Mouse (Mus musculus): ENCODE measurements around the gene Aco2.

Gene Aco2

GRCm38 (mm10) chr15:81920546-81921217 is 48.6 kb downstream of the Aco2 start:
- DNase-seq, result no peak

DNA sequence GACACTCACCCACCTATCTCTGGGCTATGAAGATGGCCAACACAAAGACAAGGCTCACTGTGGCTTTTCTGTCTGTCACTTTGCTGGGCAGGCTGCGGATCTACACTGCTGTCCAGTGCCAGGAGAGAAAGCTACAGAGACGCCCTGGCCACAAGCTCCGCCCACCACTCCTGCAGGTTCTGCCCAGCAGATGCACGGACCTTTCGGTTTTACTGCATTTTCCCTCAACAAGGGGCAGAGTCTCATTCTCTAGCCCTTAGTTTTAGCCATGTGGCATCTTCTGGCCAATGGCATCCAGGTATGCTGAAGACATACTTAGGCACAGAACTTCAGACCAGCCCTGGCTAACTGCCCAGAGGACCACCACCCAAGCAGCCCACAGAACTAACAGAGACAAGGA is 49.1 kb downstream of the Aco2 start:
- DNase-seq, result peak; percentile 25

DNA sequence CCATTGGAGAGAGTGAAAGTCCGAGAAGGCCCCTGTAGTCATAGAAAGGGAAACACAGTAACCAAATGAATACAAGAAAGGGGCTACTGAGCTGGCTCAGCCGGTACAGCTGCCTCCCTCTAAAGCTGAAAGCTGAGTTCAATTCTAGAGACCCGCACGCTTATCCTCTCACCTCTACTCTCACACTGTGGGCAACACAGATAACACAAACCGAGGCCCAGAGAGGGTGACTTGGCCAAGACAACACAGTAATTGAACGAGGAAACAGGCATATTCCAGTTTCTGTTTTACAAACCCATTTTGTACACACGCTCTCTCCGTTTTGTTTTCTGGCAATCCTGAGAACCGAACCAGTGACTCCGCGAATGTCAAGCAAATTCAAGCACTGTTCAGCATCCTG is 52.8 kb downstream of the Aco2 start:
- DNase-seq, result no peak

DNA sequence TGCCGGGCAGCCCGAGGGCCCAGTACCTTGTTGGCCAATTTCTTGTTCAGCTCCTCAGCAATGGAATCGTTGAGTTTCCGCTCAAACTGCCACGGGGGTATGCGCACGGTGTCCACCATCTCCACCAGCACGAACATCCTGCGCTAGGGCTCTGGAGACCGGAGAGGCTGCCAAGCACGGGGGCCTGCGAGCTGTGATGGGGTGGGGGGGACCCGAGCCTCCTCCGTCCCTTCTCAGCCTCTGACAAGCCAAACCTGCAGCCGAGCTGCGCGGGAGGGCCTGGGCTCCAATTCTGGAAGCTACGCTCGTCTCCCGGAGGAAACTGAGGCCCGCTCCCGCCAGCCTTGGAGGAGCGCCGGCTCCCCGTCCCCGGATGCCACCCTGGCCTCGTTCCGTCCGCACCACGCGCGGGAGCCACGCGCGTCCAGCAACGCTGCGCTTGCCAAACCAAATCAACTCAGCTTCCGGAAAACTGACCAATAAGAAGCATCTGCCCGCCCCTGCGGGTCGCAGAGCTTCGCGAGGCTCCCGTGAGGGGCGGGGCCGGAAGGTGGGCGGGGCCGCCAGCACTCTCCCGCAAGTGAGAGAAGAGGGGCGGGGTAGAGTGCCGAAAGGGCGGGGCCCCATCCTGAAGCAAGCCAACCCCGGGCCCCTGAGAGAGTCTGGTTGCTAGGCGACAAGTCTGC is 53.8 kb downstream of the Aco2 start, which contains the start of gene Polr3h:
TSS of gene Polr3h (minus strand) at position 481 of the 686 bp plus-strand sequence.
- peak; percentile 98 for DNase-seq

DNA sequence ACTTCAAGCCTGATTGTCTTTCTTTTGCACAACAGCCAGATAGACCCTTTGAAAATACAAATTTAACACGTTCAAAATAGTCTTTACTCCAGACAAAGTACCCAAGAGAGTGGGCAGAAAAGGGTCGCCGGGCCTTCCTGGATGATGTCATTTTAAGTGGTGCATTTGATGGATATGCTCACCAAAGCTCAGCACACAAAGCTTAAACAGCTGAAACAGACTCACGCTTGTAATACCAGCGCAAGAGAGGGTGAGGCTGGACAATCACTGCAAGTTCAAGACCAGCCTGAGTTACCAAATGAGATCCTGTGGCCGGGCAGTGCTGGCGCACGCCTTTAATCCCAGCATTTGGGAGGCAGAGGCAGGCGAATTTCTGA is 54.3 kb downstream of the Aco2 start:
- no peak for DNase-seq

GRCm38 (mm10) chr15:81927741-81928140 is 55.6 kb downstream of the Aco2 start:
- DNase-seq, result no peak

DNA sequence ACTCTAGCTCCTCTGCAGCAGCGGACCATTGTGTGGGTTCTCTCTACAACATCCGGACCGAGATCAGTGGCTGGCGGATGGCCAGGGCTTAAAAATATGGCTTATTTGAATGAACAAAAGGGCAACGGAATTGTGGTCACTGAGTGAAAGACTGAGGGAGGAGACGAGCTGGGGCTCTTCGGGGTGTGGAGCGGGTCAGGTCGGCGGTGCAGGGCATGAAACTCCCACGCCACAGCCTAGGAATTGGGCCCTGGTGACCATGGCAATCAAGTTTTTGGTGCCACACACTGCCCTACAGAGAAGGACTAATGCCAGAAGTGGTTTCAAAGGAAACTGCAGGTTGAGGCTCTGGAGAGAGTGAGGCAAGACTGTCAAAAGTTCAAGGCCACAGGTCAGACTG is 56.2 kb downstream of the Aco2 start:
- peak; percentile 68 for DNase-seq

DNA sequence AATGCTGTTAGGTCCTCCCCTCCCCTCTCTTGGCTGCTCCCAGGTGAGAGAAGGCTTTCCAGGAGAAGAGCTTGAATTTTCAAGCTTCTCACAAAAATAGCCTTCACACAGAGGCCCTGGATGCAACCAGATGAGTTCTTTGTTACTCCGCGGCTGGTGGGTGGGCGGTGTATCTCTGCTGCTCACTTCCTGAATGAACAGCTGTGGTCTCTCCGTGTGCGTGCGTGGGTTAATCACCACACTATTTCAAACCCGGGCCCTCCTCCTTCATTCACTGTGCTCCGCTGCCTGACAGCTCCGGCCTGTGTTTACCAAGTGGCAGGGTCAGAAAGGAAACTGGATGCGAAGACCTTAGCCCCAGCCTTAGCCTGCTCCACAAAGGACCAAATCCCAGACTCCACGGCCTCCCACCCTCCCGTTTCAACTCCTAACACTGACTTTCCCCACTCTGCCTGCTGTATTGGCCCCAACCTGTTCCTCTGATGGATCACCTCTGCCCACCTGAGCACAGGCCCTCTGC is 60.9 kb downstream of the Aco2 start:
- DNase-seq, result peak; percentile 32

GRCm38 (mm10) chr15:81933986-81934385 is 61.9 kb downstream of the Aco2 start:
- peak; percentile 15 for DNase-seq

DNA sequence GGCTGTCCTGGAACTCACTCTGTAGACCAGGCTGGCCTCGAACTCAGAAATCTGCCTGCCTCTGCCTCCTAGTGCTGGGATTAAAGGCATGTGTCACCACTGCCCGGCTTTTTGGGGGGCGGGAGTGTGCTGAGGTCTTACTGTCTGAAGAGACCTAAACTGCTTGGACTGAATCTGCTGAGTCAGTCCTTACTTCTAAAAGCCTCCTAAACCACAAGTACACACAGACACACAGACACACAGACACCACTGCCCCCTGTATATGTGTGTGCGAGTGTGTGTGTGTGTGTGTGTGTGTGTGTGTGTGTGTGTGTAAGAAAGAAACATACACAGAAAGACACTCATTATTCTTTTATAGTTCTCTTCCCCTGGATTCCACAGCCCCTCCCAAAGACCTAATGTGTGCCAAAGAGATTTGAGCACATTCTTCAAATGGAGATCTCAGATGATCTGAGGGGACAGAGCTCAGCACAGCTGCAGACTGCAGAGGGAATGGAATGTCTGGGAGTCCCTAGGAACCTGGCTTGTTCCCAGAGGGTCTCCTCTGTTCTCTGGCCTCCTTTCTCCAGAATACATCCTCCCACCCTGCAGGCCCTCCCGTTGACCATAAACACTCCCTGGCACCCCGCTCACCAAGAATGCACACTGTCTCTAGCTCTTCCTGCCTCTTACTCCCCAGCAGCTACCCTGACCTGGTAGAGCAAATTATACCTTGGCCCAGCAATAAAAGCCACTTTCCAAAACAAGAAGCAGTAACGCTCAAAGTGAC is 63.9 kb downstream of the Aco2 start:
- no peak for DNase-seq

- peak; percentile 52 for DNase-seq
These were observed 64.6 kb downstream of the Aco2 start, which contains the start of gene Csdc2 for GRCm38 (mm10) chr15:81936679-81937078. TSS of gene Csdc2 (plus strand) at chr15:81936759.

- no peak for DNase-seq
These were observed 65.2 kb downstream of the Aco2 start for GRCm38 (mm10) chr15:81937098-81937972.

GRCm38 (mm10) chr15:81938246-81938645 is 66.1 kb downstream of the Aco2 start:
- DNase-seq, result peak; percentile 55

GRCm38 (mm10) chr15:81939157-81939715 is 67.1 kb downstream of the Aco2 start:
- DNase-seq, result no peak

DNA sequence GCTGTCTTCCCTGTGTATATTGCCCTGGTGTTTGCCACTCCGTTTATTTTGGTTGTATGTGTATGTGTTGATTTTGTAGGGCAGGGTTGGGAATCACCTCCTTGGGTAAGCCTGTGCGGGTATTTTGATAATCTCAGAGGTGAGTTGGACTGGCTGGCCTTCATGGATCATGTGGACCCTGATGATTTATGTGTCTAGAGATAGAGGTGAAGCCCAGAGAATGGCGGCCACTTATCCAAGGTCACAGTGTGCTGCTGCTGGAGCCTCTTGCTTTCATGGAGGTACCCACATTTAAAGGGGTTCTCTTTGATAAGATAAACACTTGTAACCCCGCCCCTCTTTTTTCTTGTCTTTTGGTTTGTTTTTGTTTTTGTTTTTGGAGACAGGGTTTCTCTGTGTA is 67.7 kb downstream of the Aco2 start:
- DNase-seq, result no peak

GRCm38 (mm10) chr15:81940219-81940618 is 68.1 kb downstream of the Aco2 start:
- no peak for DNase-seq

- no peak for DNase-seq
These were observed 68.9 kb downstream of the Aco2 start for GRCm38 (mm10) chr15:81941010-81941409.

- no peak for DNase-seq
These were observed 71.2 kb downstream of the Aco2 start for GRCm38 (mm10) chr15:81943176-81943749.

DNA sequence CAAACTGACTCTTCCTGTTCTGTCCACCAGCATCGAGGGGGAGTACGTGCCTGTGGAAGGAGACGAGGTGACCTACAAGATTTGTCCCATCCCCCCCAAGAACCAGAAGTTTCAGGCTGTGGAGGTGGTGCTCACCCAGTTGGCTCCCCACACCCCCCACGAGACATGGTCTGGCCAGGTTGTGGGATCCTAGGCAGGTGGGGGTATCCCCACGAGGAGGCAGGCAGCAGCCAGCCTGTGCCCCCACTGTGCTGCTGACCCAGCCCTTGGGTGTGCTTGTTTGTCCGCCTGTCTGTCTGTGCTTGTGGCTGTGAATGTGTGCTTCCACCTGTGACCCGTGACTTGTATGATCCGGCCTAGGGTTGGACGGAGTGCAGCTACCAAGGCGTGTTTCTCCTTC is 77.0 kb downstream of the Aco2 start:
- no peak for DNase-seq

GRCm38 (mm10) chr15:81949476-81950131 is 77.5 kb downstream of the Aco2 start:
- no peak for DNase-seq

DNA sequence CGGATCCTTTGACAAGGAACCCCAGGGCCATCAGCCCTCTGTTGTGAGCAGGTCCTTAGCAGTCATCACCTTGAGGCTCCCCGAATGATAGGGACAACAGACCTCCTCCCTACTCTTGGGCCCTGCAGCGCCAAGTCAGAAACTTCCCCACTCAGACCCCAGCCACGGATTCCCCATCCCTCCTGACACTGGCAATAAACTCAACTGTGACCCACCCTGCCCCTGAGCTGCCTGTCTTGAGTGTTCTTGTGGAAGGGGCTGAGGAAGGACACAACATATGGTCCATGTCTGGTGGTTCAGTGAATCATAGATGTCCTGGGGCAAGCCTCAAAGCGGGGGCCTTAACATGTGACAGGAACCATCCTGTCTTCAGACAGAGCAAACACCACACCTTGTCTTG is 78.6 kb downstream of the Aco2 start:
- DNase-seq, result no peak

Data from lung, postnatal 36 days (tissue).